ENCODE assay signal across 9 mouse cellular contexts in the genomic region with DNA sequence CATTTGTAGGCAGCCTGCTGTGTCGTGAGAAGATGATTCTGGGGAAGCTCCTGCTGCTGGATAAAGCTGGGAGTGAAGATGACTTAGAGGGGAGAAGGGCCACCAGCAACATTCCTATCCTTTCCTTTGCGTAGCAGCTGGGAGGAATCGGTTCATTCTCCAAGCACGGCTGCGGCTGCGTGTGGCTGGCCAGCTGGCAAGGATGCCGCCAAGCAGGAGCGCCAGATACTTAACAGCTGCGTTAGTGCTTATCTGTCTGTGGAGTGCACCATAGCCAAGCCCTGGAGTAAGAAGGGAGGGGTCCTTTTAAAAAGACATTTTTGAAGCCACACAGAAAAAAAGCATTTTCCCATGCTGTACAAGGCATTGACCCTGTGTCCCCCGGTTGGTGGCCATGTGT.
A peak's percentile ranks its signal among the peaks of the same experiment; 100 is the strongest.
DNase-seq lines count a peak whose midpoint lies in the region; ATAC-seq and TF ChIP-seq lines count a peak whose summit lies in the region.
"Had no signal": no experiment of that assay in that cellular context is flagged by ENCODE, and none has a peak within 500 bp of the region (broad histone marks: within the 10 kb centered on the region; RNA-seq: fewer than 3 reads in every experiment).

No protein-coding gene starts in this region.

- DNase-seq in cerebellum, postnatal 10 days: peak; percentile 77 to 82
- DNase-seq in cerebellum, adult 11 months: no peak
- DNase-seq in right cerebral cortex, postnatal 14 days: peak; percentile 35
- no peak for DNase-seq in right cerebral cortex, adult 2 months (ENCODE audit: low spot score in 2 of 2)
- peak; percentile 19 to 32 for DNase-seq in left cerebral cortex, postnatal 25 days (ENCODE audit: low spot score in 2 of 2)
- peak; percentile 24 for DNase-seq in stomach, postnatal 0 days (ENCODE audit: low spot score)
- DNase-seq in thymus, postnatal 4 days: no peak

- H3K27ac ChIP-seq in stomach, postnatal 0 days (replicated peaks): no peak overlapping the region
- H3K27ac ChIP-seq: limb, embryonic 15.5 days had no signal

- intact Hi-C loops in left cerebral cortex, postnatal 25 days (cut with DNase I): no loop called here

- H3K36me3 ChIP-seq in stomach, postnatal 0 days (ENCODE audit: control insufficient read depth, insufficient read depth, low read length): no peaks in the 10 kb centered on the region
- H3K36me3 ChIP-seq: limb, embryonic 15.5 days had no signal

- ATAC-seq in stomach, postnatal 0 days (ENCODE audit: low FRiP score, low TSS enrichment): no peak
- no peak for ATAC-seq in granulocyte monocyte progenitor cell, adult 5-6 weeks (replicated peaks; ENCODE audit: poor library complexity, severe bottlenecking)

- H3K4me2 ChIP-seq in stomach, postnatal 0 days (replicated peaks; ENCODE audit: low read depth): 0 out of 2 replicates have a peak overlapping the region, but pooled peaks have one; percentile 11
- H3K4me2 ChIP-seq: limb, embryonic 15.5 days had no signal

- H3K27me3 ChIP-seq in stomach, postnatal 0 days (ENCODE audit: control insufficient read depth, insufficient read depth, low read length): no peaks in the 10 kb centered on the region
- H3K27me3 ChIP-seq: limb, embryonic 15.5 days had no signal

- 47% methylated on average over 10 of the region's 10 CpGs for WGBS in stomach, postnatal 0 days

- H3K4me1 ChIP-seq in stomach, postnatal 0 days (replicated peaks; ENCODE audit: control insufficient read depth, insufficient read depth): no peaks in the 10 kb centered on the region

- no peak overlapping the region for H3K9ac ChIP-seq in stomach, postnatal 0 days (ENCODE audit: low read length)
- H3K9ac ChIP-seq: limb, embryonic 15.5 days had no signal

- no peaks in the 10 kb centered on the region for H3K9me3 ChIP-seq in stomach, postnatal 0 days (ENCODE audit: control insufficient read depth, low read length)
- H3K9me3 ChIP-seq: limb, embryonic 15.5 days had no signal

- TF ChIP-seq CTCF in stomach, postnatal 0 days (IDR thresholded peaks at IDR 0.05; ENCODE audit: low read depth): no peak

- no peak overlapping the region for H3K4me3 ChIP-seq in stomach, postnatal 0 days (ENCODE audit: low read depth, low read length)
- H3K4me3 ChIP-seq: limb, embryonic 15.5 days had no signal

- TF ChIP-seq EP300 in stomach, postnatal 0 days (optimal IDR thresholded peaks at IDR 0.05): no peak

Comparison
In these comparisons a context has a peak if more than half of its experiments do, and no peak if none do; other contexts are left out.
1. DNase-seq: peak in cerebellum, postnatal 10 days (2 of 2), right cerebral cortex, postnatal 14 days (single experiment), left cerebral cortex, postnatal 25 days (2 of 2) and stomach, postnatal 0 days (single experiment); none in cerebellum, adult 11 months (single experiment), right cerebral cortex, adult 2 months (0 of 2) and thymus, postnatal 4 days (single experiment).